Mouse (Mus musculus) CH12.LX (cell line): ENCODE results near the gene Gipc2.

Experiments used
- CTCF ChIP-seq, 2 experiments: IDR thresholded peaks in 1 of 2; conservative IDR thresholded peaks in 1 of 2; 2 replicates each; pipeline ENCODE4 v1.5.1; 2011 to 2012; ENCODE audit warnings: low read depth in 2 of 2, low read length in 2 of 2, improper control_type of control experiment in 1 of 2, inconsistent platforms in 1 of 2, mild to moderate bottlenecking in 1 of 2, moderate library complexity in 1 of 2
- ELF1 ChIP-seq: IDR thresholded peaks from 2 replicates; pipeline ENCODE4 v1.6.1; 2014; ENCODE audit warnings: low read depth, mild to moderate bottlenecking, inconsistent platforms, low read length, improper control_type of control experiment
- ETS1 ChIP-seq: conservative IDR thresholded peaks from 2 replicates; pipeline ENCODE4 v1.6.1; 2012; ENCODE audit warnings: low read depth, mild to moderate bottlenecking, inconsistent platforms, low read length, improper control_type of control experiment, moderate library complexity
- MAX ChIP-seq: IDR thresholded peaks from 2 replicates; pipeline ENCODE4 v1.6.1; 2011; ENCODE audit warnings: low read length, improper control_type of control experiment
- MAZ ChIP-seq: IDR thresholded peaks from 2 replicates; pipeline ENCODE4 v1.6.1; 2012; ENCODE audit warnings: low read depth, mild to moderate bottlenecking, inconsistent platforms, low read length, improper control_type of control experiment, moderate library complexity
- MXI1 ChIP-seq: IDR thresholded peaks from 2 replicates; pipeline ENCODE4 v1.6.1; 2011; ENCODE audit warnings: mild to moderate bottlenecking, low read depth, low read length, improper control_type of control experiment
- POLR2A ChIP-seq: IDR thresholded peaks from 2 replicates; pipeline ENCODE4 v1.6.1; 2011; ENCODE audit warnings: low read depth, mild to moderate bottlenecking, improper control_type of control experiment, low read length
- RCOR1 ChIP-seq: conservative IDR thresholded peaks from 2 replicates; pipeline ENCODE4 v1.6.1; 2012; ENCODE audit warnings: low read depth, mild to moderate bottlenecking, inconsistent platforms, low read length, improper control_type of control experiment
- UBTF ChIP-seq: IDR thresholded peaks from 2 replicates; pipeline ENCODE4 v1.6.1; 2012; ENCODE audit warnings: low read depth, mild to moderate bottlenecking, inconsistent platforms, low read length, improper control_type of control experiment, moderate library complexity
- ZNF384 ChIP-seq: IDR thresholded peaks from 2 replicates; pipeline ENCODE4 v1.6.1; 2012; ENCODE audit warnings: low read depth, low read length, improper control_type of control experiment, inconsistent platforms

DNA sequence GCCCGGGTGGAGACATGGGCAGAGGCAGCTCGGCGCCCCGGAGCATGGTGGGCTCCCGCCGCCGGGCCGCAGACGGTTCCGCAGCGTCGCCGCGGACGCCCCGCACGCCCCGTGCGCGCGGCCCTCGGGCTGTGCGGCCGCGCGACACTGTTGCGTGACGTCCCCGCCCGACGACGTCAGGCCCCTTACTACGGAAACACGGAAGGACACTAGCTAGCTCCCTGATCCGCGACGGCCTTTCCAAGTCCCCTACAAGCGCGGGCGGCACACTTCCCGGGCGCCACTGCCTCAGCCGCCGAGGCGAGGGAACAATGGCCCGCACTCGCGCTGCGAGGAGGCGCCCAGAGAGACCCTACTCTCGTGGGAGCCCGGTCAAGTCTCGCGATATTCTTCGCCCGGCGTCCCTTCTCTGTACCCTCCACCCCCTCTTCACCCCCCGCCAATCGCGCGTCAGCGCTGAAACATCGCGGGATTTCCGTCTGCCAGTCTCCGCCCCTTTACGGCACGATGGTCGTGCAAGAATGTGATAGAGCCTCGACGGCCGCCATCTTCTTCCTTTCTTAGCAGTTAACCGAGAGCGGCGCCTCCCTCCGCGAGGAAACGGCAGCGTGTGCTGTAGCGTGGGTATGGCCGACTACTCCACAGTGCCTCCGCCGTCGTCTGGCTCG lies 44.1 kb upstream of the Gipc2 start, which contains the start of the genes Dnajb4 and Fubp1:
- TF ChIP-seq CTCF (conservative IDR thresholded peaks at IDR 0.05 in 1 of 2, IDR thresholded peaks at IDR 0.05 in 1 of 2; ENCODE audit: low read depth in 2 of 2, low read length in 2 of 2), result no peak
- peak; percentile 99 for TF ChIP-seq POLR2A
- TF ChIP-seq ETS1, result no peak
- peak; percentile 84 for TF ChIP-seq MAX
- peak; percentile 80 for TF ChIP-seq ELF1
- peak; percentile 83; the same call in 1 of the 2 replicates for TF ChIP-seq MAZ
- TF ChIP-seq MXI1, result peak; percentile 79
- no peak for TF ChIP-seq ZNF384
- no peak for TF ChIP-seq RCOR1
- no peak; the same call in 1 of the 2 replicates for TF ChIP-seq UBTF
